Mouse (Mus musculus) kidney, postnatal 0 days (tissue): ENCODE measurements around the gene Eif2ak3. TPM values are rescaled to one million over a fixed set of nuclear protein-coding genes. Genes with fewer than 3 reads are reported as not detected.

Source experiments
- ATAC-seq: fragments of 200-750 bp; cut with Nextera tagmentation; replicated peaks from 2 replicates; pipeline ENCODE4 v1.8.0; 2017; ENCODE audit warnings: low read depth, moderate number of reproducible peaks, moderate TSS enrichment, moderate library complexity; ENCODE audit not compliant: low FRiP score
- DNase-seq: peaks from one replicate; pipeline ENCODE4 v3.0.0-alpha.2; 2016; ENCODE audit warnings: low spot score
- H3K27ac ChIP-seq: fragments of 300-500 bp; sonication (generic); 2 replicates; pipeline ENCODE4 v1.5.1; 2014; ENCODE audit warnings: mild to moderate bottlenecking
- H3K27me3 ChIP-seq: fragments of 300-500 bp; sonication (generic); 2 replicates; pipeline ENCODE4 v1.6.1; 2014; ENCODE audit warnings: low read length, mixed read lengths; ENCODE audit not compliant: insufficient read depth
- H3K36me3 ChIP-seq: fragments of 300-500 bp; sonication (generic); 2 replicates; pipeline ENCODE4 v1.6.1; 2014; ENCODE audit warnings: low read length, mixed read lengths; ENCODE audit not compliant: insufficient read depth
- H3K4me1 ChIP-seq: fragments of 300-500 bp; sonication (generic); replicated peaks from 2 replicates; pipeline ENCODE4 v1.6.1; 2014; ENCODE audit warnings: antibody characterized with exemption, low read length, mixed read lengths; ENCODE audit not compliant: insufficient read depth
- H3K4me2 ChIP-seq: fragments of 300-500 bp; sonication (generic); 2 replicates; pipeline ENCODE4 v1.6.1; 2014; ENCODE audit warnings: mild to moderate bottlenecking, low read length, moderate library complexity, mixed read lengths
- H3K4me3 ChIP-seq: fragments of 300-500 bp; sonication (generic); replicated peaks from 2 replicates; pipeline ENCODE4 v1.5.1; 2014; ENCODE audit warnings: low read depth, low read length
- H3K9ac ChIP-seq: fragments of 300-500 bp; sonication (generic); 2 replicates; pipeline ENCODE4 v1.6.1; 2014; ENCODE audit warnings: low read depth, low read length
- H3K9me3 ChIP-seq: fragments of 300-500 bp; sonication (generic); replicated peaks from 2 replicates; pipeline ENCODE4 v1.6.1; 2016; ENCODE audit warnings: low read length, inconsistent platforms, mixed read lengths
- CTCF ChIP-seq: IDR thresholded peaks from 2 replicates; pipeline ENCODE4 v1.5.1; 2016; ENCODE audit warnings: antibody characterized with exemption, low read depth, mild to moderate bottlenecking, moderate library complexity
- WGBS: fragments of 180-500 bp; shearing (Covaris S2); extraction: QIAGEN DNeasy Blood & Tissue Kit; methylation state at CpG from one replicate; pipeline ENCODE4 v1.1.7; 2014; 5-methylcytosine and 5-hydroxymethylcytosine counted together
- polyA plus RNA-seq: library from polyadenylated mRNA; unstranded; fragments of >200 nt; fragmentation: Nextera tagmentation; extraction: Ambion mirVana; gene quantifications from 2 replicates; pipeline ENCODE4 v1.2.1, GENCODE M21; 2015

Eif2ak3 gene
- polyA plus RNA-seq, 1 experiment from 2014 or later: 12.5 TPM

- H3K9me3 ChIP-seq: no peaks in the 10 kb centered on the region
- H3K4me3 ChIP-seq: no peak overlapping the region
- no peak for TF ChIP-seq CTCF
- ATAC-seq (no peak), DNase-seq (no peak)
- no peak overlapping the region for H3K9ac ChIP-seq
- H3K27me3 ChIP-seq: no peaks in the 10 kb centered on the region
- H3K27ac ChIP-seq: no peak overlapping the region
- H3K4me1 ChIP-seq: 0 out of 2 replicates have a peak, but pooled peaks cover 4% of the 10 kb centered on the region
- 35% methylated on average over 2 of the region's 2 CpGs for WGBS
- H3K36me3 ChIP-seq: no peaks in the 10 kb centered on the region
- H3K4me2 ChIP-seq: no peak overlapping the region
These were observed 14.9 kb upstream of the Eif2ak3 start for GRCm38 (mm10) chr6:70829451-70829850.

- Histone ChIP-seq H3K4me2 (no peak overlapping the region), H3K4me1 (no peaks in the 10 kb centered on the region), H3K27ac (no peak overlapping the region), H3K9me3 (no peaks in the 10 kb centered on the region), H3K4me3 (no peak overlapping the region), H3K9ac (no peak overlapping the region), H3K36me3 (no peaks in the 10 kb centered on the region), H3K27me3 (no peaks in the 10 kb centered on the region)
- no peak for DNase-seq
- no peak for ATAC-seq
- TF ChIP-seq CTCF: no peak
- 84% methylated on average over 3 of the region's 3 CpGs for WGBS
These were observed 13.8 kb upstream of the Eif2ak3 start for GRCm38 (mm10) chr6:70830552-70830951.

GRCm38 (mm10) chr6:70831179-70831839 is 13.0 kb upstream of the Eif2ak3 start:
- WGBS: 66% methylated on average over 10 of the region's 10 CpGs
- no peak for TF ChIP-seq CTCF
- Histone ChIP-seq H3K27me3 (no peaks in the 10 kb centered on the region), H3K27ac (no peak overlapping the region), H3K4me3 (no peak overlapping the region), H3K4me1 (no peaks in the 10 kb centered on the region), H3K36me3 (no peaks in the 10 kb centered on the region), H3K9ac (no peak overlapping the region), H3K9me3 (no peaks in the 10 kb centered on the region), H3K4me2 (no peak overlapping the region)
- DNase-seq: no peak
- no peak for ATAC-seq

GRCm38 (mm10) chr6:70837297-70837696 is 7.0 kb upstream of the Eif2ak3 start:
- DNase-seq: no peak
- H3K36me3 ChIP-seq: no peaks in the 10 kb centered on the region

GRCm38 (mm10) chr6:70838532-70838931 is 5.8 kb upstream of the Eif2ak3 start:
- no peak overlapping the region for H3K9ac ChIP-seq
- H3K4me1 ChIP-seq: peaks cover 5% of the 10 kb centered on the region; the same call in 1 of the 2 replicates
- H3K4me3 ChIP-seq: no peak overlapping the region
- H3K27ac ChIP-seq: no peak overlapping the region
- 55% methylated on average over 3 of the region's 3 CpGs for WGBS
- DNase-seq: no peak
- no peaks in the 10 kb centered on the region for H3K36me3 ChIP-seq
- TF ChIP-seq CTCF: no peak
- no peaks in the 10 kb centered on the region for H3K27me3 ChIP-seq
- no peaks in the 10 kb centered on the region for H3K9me3 ChIP-seq
- ATAC-seq: no peak
- no peak overlapping the region for H3K4me2 ChIP-seq

More at GRCm38 (mm10) chr6:70837297-70837696, 7.0 kb upstream of the Eif2ak3 start:
- WGBS: 77% methylated on average over 2 of the region's 2 CpGs
- Histone ChIP-seq H3K4me1 (no peaks in the 10 kb centered on the region), H3K9ac (no peak overlapping the region), H3K27me3 (no peaks in the 10 kb centered on the region), H3K27ac (no peak overlapping the region), H3K4me3 (no peak overlapping the region), H3K4me2 (no peak overlapping the region), H3K9me3 (no peaks in the 10 kb centered on the region)
- no peak for TF ChIP-seq CTCF
- no peak for ATAC-seq

- Histone ChIP-seq H3K27me3 (no peaks in the 10 kb centered on the region), H3K9ac (no peak overlapping the region), H3K36me3 (no peaks in the 10 kb centered on the region), H3K27ac (no peak overlapping the region), H3K4me2 (no peak overlapping the region), H3K4me3 (no peak overlapping the region), H3K4me1 (peaks cover 5% of the 10 kb centered on the region; the same call in 1 of the 2 replicates), H3K9me3 (no peaks in the 10 kb centered on the region)
- WGBS: 67% methylated on average over 5 of the region's 5 CpGs
- ATAC-seq (no peak), DNase-seq (no peak)
- no peak for TF ChIP-seq CTCF
These were observed 4.0 kb upstream of the Eif2ak3 start for GRCm38 (mm10) chr6:70840281-70840680.
